Mouse (Mus musculus) erythroblast, embryonic 14.5 days (primary cell): ENCODE measurements around the gene Hk2. TPM values are rescaled to one million over a fixed set of nuclear protein-coding genes. Genes with fewer than 3 reads are reported as not detected.

ENCODE experiments used
- H3K27me3 ChIP-seq: 2 replicates; pipeline ENCODE4 v1.6.1; 2012; ENCODE audit warnings: inconsistent platforms; ENCODE audit not compliant: control insufficient read depth
- H3K36me3 ChIP-seq: 2 replicates; pipeline ENCODE4 v1.6.1; 2012; ENCODE audit warnings: mild to moderate bottlenecking, inconsistent platforms; ENCODE audit not compliant: control insufficient read depth
- H3K4me1 ChIP-seq: 2 replicates; pipeline ENCODE4 v1.6.1; 2012; ENCODE audit warnings: inconsistent platforms; ENCODE audit not compliant: control insufficient read depth
- H3K4me3 ChIP-seq: replicated peaks from 2 replicates; pipeline ENCODE3; 2012; ENCODE audit warnings: moderate library complexity, mild to moderate bottlenecking, inconsistent platforms
- H3K9me3 ChIP-seq: 2 replicates; pipeline ENCODE4 v1.6.1; 2012; ENCODE audit warnings: low read length, inconsistent platforms, mixed read lengths; ENCODE audit not compliant: control insufficient read depth
- GATA1 ChIP-seq: IDR thresholded peaks from 2 replicates; pipeline ENCODE4 v1.6.1; 2012; ENCODE audit warnings: low read length, inconsistent platforms, mixed read lengths
- TAL1 ChIP-seq: IDR thresholded peaks from 3 replicates; pipeline ENCODE4 v1.6.1; 2012; ENCODE audit warnings: low read length, inconsistent platforms, mixed read lengths
- polyA plus RNA-seq: library from polyadenylated mRNA; stranded (reverse); fragments of >175 nt; gene quantifications from 2 replicates; pipeline ENCODE4 v1.2.3, GENCODE M21; 2012

Hk2 gene
- polyA plus RNA-seq, 1 experiment: 0.03 TPM

DNA sequence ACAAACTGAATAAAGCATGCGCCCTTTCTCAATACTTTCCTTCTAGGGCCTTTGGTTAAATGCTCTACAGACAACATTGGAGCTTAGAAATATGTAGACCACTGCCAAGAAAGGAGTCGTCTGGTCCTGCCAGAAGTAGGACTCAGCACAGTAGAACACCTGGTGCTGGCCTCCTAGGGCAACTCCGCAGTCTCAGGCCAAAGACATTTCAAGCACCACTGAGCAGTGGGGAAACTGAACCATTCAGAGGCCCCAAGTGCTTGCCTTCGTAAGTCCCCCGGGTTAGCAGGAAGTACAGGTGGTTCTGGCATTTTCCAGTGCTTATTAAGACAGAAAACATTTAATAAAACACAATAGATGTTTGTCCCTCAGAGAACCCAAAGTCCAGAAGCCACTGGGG, 59.4 kb downstream of the Hk2 start:
- Histone ChIP-seq H3K27me3 (no peaks in the 10 kb centered on the region), H3K4me3 (no peak overlapping the region), H3K9me3 (no peaks in the 10 kb centered on the region), H3K4me1 (no peaks in the 10 kb centered on the region), H3K36me3 (no peaks in the 10 kb centered on the region)
- no peak for TF ChIP-seq GATA1
- TF ChIP-seq TAL1: no peak

GRCm38 (mm10) chr6:82714243-82714642, 60.0 kb downstream of the Hk2 start:
- H3K27me3 ChIP-seq: no peaks in the 10 kb centered on the region

GRCm38 (mm10) chr6:82707742-82708141, 66.5 kb downstream of the Hk2 start:
- TF ChIP-seq TAL1: no peak
- TF ChIP-seq GATA1: no peak

More at GRCm38 (mm10) chr6:82714243-82714642, 60.0 kb downstream of the Hk2 start:
- TF ChIP-seq TAL1 (no peak), GATA1 (no peak)
- Histone ChIP-seq H3K36me3 (no peaks in the 10 kb centered on the region), H3K4me3 (no peak overlapping the region), H3K9me3 (no peaks in the 10 kb centered on the region), H3K4me1 (no peaks in the 10 kb centered on the region)

GRCm38 (mm10) chr6:82707241-82707640, 67.0 kb downstream of the Hk2 start:
- Histone ChIP-seq H3K27me3 (no peaks in the 10 kb centered on the region), H3K4me3 (no peak overlapping the region), H3K36me3 (no peaks in the 10 kb centered on the region), H3K4me1 (no peaks in the 10 kb centered on the region; the same call in 1 of the 2 replicates), H3K9me3 (no peaks in the 10 kb centered on the region)
- TF ChIP-seq GATA1: no peak
- TF ChIP-seq TAL1: no peak

More at GRCm38 (mm10) chr6:82707742-82708141, 66.5 kb downstream of the Hk2 start:
- H3K27me3 ChIP-seq: no peaks in the 10 kb centered on the region
- H3K4me3 ChIP-seq: no peak overlapping the region
- no peaks in the 10 kb centered on the region for H3K4me1 ChIP-seq
- H3K36me3 ChIP-seq: no peaks in the 10 kb centered on the region
- H3K9me3 ChIP-seq: no peaks in the 10 kb centered on the region

GRCm38 (mm10) chr6:82705221-82705620, 69.0 kb downstream of the Hk2 start, which contains the start of gene Pole4:
Gene Pole4, minus strand, starts transcription at chr6:82705365.
- no peak for TF ChIP-seq TAL1
- no peak for TF ChIP-seq GATA1
- Histone ChIP-seq H3K36me3 (no peaks in the 10 kb centered on the region), H3K9me3 (no peaks in the 10 kb centered on the region), H3K27me3 (no peaks in the 10 kb centered on the region), H3K4me3 (no peak within 1 kb of the TSS), H3K4me1 (no peaks in the 10 kb centered on the region; the same call in 1 of the 2 replicates)

DNA sequence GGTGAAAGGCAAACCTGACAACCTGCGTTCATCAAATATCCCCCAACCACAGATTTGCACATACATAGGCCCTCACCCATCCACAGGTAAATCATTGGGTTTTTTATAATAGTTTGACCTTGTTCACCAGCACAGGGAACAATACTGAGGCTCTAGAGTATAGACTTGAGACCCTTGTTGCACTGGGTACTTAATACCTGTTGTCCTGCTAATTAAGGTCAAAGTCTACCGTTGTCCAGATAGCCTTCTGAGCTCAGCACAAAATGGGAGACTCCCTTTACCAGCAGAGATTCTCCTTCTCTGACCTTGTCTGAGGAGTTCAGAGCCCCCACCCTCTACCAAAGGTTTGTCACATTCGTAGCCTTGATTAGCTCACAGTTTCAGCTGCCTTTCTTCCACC, 70.5 kb downstream of the Hk2 start:
- Histone ChIP-seq H3K4me3 (no peak overlapping the region), H3K27me3 (no peaks in the 10 kb centered on the region), H3K9me3 (no peaks in the 10 kb centered on the region), H3K4me1 (no peaks in the 10 kb centered on the region; the same call in 1 of the 2 replicates), H3K36me3 (no peaks in the 10 kb centered on the region)
- TF ChIP-seq GATA1 (no peak), TAL1 (no peak)

DNA sequence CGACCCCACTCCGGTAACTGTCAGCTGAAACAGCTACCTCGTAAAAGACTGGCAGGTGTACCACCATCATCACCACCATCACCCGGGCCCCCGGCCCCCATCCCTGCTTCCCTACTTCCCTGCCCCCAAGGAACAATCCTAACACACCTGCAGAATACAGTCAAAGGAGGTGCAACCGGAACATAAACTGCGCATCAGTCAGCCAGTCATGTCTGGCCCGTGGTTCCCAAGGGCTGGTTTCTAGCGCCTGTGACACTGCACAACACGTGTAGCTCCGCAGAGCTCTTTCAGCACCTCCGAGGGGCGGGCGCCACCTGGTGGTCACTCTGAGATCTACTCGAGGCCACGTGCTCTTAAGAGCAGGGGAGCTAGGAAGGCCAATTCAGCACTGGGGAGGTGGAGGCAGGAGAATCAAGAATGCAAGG, 71.6 kb downstream of the Hk2 start:
- no peaks in the 10 kb centered on the region for H3K9me3 ChIP-seq
- H3K4me3 ChIP-seq: no peak overlapping the region
- no peaks in the 10 kb centered on the region for H3K36me3 ChIP-seq
- no peaks in the 10 kb centered on the region; the same call in 1 of the 2 replicates for H3K4me1 ChIP-seq
- no peaks in the 10 kb centered on the region for H3K27me3 ChIP-seq
- TF ChIP-seq GATA1: no peak
- no peak for TF ChIP-seq TAL1

DNA sequence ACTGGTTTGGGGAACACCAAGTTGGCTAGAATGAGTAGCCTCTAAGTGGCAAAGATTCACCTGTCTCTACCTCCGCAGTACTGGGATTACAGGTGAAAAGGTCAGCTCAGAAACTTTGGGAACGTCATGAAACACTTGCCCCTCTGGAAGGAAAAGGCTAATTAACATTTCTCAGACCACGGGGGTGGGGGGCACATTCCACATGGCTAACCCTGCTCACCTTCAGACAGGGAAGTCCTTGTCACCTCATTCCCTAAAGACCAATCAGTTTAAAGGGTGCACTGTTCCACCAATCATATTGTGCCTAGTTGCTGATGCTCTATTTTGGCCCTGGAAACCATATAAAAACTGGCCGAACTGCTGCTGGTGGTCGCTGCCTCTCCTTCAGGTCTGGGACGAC, 73.0 kb downstream of the Hk2 start:
- H3K36me3 ChIP-seq: no peaks in the 10 kb centered on the region
- no peaks in the 10 kb centered on the region for H3K9me3 ChIP-seq
- no peaks in the 10 kb centered on the region; the same call in 1 of the 2 replicates for H3K4me1 ChIP-seq
- H3K27me3 ChIP-seq: no peaks in the 10 kb centered on the region
- TF ChIP-seq GATA1: no peak
- TF ChIP-seq TAL1: no peak
- H3K4me3 ChIP-seq: no peak overlapping the region

DNA sequence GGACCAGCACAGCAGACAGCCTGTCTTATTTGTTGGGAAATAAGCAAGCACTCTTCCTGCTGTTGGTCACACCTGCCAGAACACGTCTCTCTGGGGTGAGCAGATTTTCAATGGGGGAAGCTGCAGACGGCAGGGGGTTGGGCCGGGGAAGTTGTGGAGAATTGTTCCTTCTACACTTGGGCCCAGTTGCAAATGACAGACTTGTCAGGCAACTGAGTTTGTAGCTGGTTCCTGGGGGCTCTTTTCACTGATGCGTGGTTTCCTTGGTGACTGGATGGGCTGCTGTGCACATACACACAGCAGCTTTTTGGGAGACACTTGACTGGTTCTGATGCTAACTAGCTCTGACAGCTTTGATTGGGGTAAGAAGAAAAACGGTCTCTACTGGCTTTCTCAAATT, 74.4 kb downstream of the Hk2 start:
- Histone ChIP-seq H3K27me3 (no peaks in the 10 kb centered on the region), H3K9me3 (no peaks in the 10 kb centered on the region), H3K36me3 (no peaks in the 10 kb centered on the region), H3K4me3 (no peak overlapping the region), H3K4me1 (no peaks in the 10 kb centered on the region; the same call in 1 of the 2 replicates)
- TF ChIP-seq GATA1 (no peak), TAL1 (no peak)

DNA sequence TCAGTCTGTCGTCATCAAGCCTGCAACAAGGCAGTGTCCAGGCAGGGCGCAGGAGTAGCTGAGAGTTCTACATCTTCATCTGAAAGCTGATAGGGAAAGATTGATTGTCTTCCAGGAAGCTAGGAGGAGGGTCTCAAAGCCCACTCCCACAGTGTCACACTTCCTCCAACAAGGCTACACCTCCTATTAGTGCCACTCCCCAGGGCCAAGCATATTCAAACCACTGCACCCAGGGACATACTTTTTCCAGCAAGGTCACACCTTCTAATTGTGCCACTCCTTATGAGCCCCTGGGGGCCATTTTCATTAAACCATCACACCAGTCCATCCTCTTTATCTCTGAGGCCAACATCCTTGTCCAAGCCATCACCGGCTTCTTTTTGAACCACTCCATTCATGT, 77.5 kb downstream of the Hk2 start:
- no peaks in the 10 kb centered on the region for H3K27me3 ChIP-seq
- H3K9me3 ChIP-seq: no peaks in the 10 kb centered on the region
- H3K4me3 ChIP-seq: no peak overlapping the region
- TF ChIP-seq TAL1 (no peak), GATA1 (no peak)
- H3K36me3 ChIP-seq: no peaks in the 10 kb centered on the region
- no peaks in the 10 kb centered on the region for H3K4me1 ChIP-seq
